Mouse (Mus musculus) layer of hippocampus, adult 18-20 months (tissue): ENCODE measurements at regions not wholly inside any gene's neighbourhood (a gene's known extent, or its start where the extent isn't known, plus 50 kb on each side); places are given as distances from the start of the nearest gene placed in this dataset.
A peak's percentile ranks its signal among the peaks of the same experiment; 100 is the strongest.
"Not testable (repeated sequence)": the region's sequence is repeated elsewhere in the genome, so short reads cannot be mapped to it uniquely, and the experiment has no call there.

Experiments used
- DNase-seq, 2 experiments: peaks; one replicate each; pipeline ENCODE4 v3.0.0; 2022; ENCODE audit warnings: low spot score in 2 of 2

DNA sequence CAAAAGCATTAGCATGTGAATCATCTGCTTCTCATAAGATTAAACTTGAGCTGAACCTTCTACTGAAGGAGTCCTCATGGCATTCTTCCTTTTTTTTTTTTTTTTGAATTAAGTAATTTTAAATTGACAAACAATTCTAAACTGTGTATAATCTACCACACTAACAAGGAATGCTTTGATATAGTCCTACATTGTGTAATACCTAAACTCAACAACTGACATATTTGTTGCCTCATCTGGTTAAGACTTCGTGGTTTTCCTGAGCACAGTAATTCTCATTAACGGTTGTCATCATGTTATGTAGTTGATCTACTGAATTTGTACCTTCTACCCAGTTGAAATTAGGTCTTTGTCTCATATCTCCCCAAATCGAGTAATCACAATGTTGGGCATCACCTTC is 83.9 kb upstream of the Hcrtr2 start:
- no peak for DNase-seq

DNA sequence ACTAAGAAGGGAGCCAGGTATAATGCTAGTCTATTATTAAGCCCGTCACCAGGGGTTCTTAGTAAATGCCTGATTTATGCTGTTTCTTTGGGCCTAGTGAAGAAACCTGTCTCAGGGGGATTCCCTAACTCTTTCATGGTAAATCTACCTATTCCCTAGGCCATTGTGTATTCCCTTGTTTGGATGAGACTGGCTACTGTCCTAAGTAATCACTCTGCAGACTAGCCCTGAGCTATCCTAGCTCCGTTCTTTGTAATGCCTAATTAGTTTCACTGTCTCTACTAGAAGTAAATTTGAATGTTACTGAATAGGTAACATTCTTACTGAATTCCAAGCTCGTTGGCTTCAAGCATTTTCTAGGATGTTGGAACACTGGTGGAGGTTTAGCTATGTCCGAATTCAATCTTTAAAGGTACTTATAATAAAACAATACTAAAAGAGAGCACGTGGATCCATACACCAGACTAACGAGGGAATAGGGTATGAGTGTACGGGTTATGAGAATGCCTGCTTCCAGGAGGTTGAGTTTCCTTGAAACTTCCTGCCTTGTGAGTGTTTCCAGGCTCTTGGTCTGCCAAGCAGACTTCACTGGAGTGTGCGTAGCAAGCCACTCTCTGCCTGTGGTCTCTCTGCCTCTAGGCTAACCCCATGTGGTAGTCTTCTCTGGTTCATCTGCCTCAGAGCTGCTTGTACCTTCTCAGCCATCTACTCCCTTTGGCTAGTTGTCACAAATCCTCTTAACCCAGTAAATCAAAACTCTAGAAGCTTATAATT is 78.4 kb upstream of the Hcrtr2 start:
- DNase-seq, result not testable (repeated sequence)

DNA sequence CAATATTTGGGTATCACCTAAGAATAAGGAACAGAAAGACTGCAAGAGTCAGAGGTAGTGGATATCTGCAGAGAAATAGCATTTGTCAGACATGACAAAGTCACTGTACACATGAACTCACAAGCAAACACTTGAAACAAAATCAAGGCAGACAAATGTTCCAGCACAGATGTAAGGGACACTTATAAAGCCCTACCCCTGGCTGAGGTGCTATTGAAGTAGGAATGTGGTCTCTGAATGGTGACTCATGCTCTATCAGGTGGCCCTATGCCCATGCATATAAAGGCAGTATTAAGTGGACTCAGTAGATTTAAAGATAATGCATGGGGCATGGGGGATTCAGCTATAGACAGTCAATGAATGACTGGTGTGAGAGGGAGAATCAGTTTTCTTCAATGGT is 77.2 kb upstream of the Hcrtr2 start:
- DNase-seq, result no peak

DNA sequence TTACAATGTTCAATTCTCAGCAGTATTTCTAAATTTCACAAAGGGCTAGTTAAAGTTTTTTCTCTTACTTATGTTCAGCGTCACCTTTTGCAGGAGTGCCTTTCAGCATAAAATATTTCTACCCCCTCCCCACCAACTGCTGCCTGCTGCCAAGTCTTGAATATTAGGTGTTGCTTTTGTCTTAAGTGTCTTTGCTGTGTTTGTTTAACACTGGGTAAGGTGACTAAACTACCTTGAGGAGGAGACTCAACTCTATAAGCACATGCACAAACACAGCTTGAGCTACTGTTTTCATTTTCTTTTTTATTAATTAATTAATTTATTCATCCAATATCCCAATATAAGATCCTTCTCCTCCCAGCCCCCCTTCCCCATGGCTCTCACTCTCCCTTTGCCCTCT is 70.1 kb upstream of the Hcrtr2 start:
- DNase-seq, result no peak

GRCm38 (mm10) chr9:76390839-76391238 is 67.2 kb upstream of the Hcrtr2 start:
- DNase-seq, result peak; percentile 1 to 27
